Mouse (Mus musculus): ENCODE measurements around the gene Carmil1.

GRCm38 (mm10) chr13:23964909-23965308 is 315.7 kb downstream of the Carmil1 start:
- no peak for TF ChIP-seq CTCF (IDR thresholded peaks at IDR 0.05; ENCODE audit: control insufficient read depth, insufficient read depth, insufficient read length)
- no peak for TF ChIP-seq USF1 (IDR thresholded peaks at IDR 0.05; ENCODE audit: low read depth)
- TF ChIP-seq MAX (IDR thresholded peaks at IDR 0.05): no peak
